Mouse (Mus musculus) stomach, postnatal 0 days (tissue): ENCODE measurements around the gene Best2. TPM values are rescaled to one million over a fixed set of nuclear protein-coding genes. Genes with fewer than 3 reads are reported as not detected.

Source experiments
- ATAC-seq: fragments of 200-750 bp; cut with Nextera tagmentation; 2 replicates; pipeline ENCODE4 v1.8.0; 2017; ENCODE audit not compliant: low FRiP score, low TSS enrichment
- DNase-seq: peaks from one replicate; pipeline ENCODE4 v3.0.0-alpha.2; 2016; ENCODE audit warnings: low spot score
- H3K27ac ChIP-seq: fragments of 300-500 bp; sonication (generic); replicated peaks from 2 replicates; pipeline ENCODE4 v1.5.1; 2014; ENCODE audit warnings: mild to moderate bottlenecking, control low read depth
- H3K27me3 ChIP-seq: fragments of 300-500 bp; sonication (generic); 2 replicates; pipeline ENCODE4 v1.6.1; 2014; ENCODE audit warnings: low read length; ENCODE audit not compliant: control insufficient read depth, insufficient read depth
- H3K36me3 ChIP-seq: fragments of 300-500 bp; sonication (generic); 2 replicates; pipeline ENCODE4 v1.6.1; 2014; ENCODE audit warnings: low read length, mixed read lengths; ENCODE audit not compliant: control insufficient read depth, insufficient read depth
- H3K4me1 ChIP-seq: fragments of 300-500 bp; sonication (generic); replicated peaks from 2 replicates; pipeline ENCODE4 v1.6.1; 2014; ENCODE audit warnings: antibody characterized with exemption; ENCODE audit not compliant: control insufficient read depth, insufficient read depth
- H3K4me2 ChIP-seq: fragments of 300-500 bp; sonication (generic); replicated peaks from 2 replicates; pipeline ENCODE4 v1.6.1; 2014; ENCODE audit warnings: low read depth, mild to moderate bottlenecking, control low read depth, moderate library complexity
- H3K4me3 ChIP-seq: fragments of 300-500 bp; sonication (generic); 2 replicates; pipeline ENCODE4 v1.5.1; 2014; ENCODE audit warnings: low read depth, low read length, control low read depth
- H3K9ac ChIP-seq: fragments of 300-500 bp; sonication (generic); 2 replicates; pipeline ENCODE4 v1.6.1; 2014; ENCODE audit warnings: mild to moderate bottlenecking, low read length, control low read depth, mixed read lengths
- H3K9me3 ChIP-seq: fragments of 300-500 bp; sonication (generic); 2 replicates; pipeline ENCODE4 v1.6.1; 2016; ENCODE audit warnings: low read length; ENCODE audit not compliant: control insufficient read depth
- CTCF ChIP-seq: IDR thresholded peaks from 2 replicates; pipeline ENCODE4 v1.5.1; 2016; ENCODE audit warnings: antibody characterized with exemption, low read depth, mild to moderate bottlenecking, moderate library complexity
- EP300 ChIP-seq: optimal IDR thresholded peaks from 2 replicates; pipeline ENCODE3; 2016; ENCODE audit warnings: antibody characterized with exemption
- WGBS: fragments of 180-500 bp; shearing (Covaris S2); extraction: QIAGEN DNeasy Blood & Tissue Kit; methylation state at CpG from one replicate; pipeline ENCODE4 v1.1.7; 2014; 5-methylcytosine and 5-hydroxymethylcytosine counted together
- polyA plus RNA-seq: library from polyadenylated mRNA; unstranded; fragments of >200 nt; fragmentation: Nextera tagmentation; extraction: Ambion mirVana; gene quantifications from 2 replicates; pipeline ENCODE4 v1.2.1, GENCODE M21; 2015

Gene Best2
- polyA plus RNA-seq, 1 experiment from 2014 or later = 0.16 TPM

DNA sequence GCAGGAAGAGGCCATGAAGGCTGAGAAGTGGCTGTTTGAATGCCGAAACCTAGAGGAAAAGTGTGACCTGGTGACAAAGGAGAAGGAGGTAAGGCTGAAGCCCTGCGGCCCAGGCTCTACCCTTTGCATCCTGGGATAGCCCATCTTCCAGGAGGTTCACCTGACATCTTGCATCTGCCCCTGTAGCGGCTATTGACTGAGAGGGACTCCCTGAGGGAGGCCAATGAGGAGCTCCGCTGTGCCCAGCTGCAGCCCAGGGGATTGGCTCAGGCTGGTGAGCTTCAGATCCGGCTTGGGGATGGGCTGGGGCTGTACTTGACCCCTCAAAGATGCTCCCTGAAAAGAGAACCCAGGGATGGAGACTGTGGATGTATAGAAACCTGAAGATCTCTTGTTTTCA lies 17.4 kb downstream of the Best2 start:
- Histone ChIP-seq H3K4me3 (no peak overlapping the region), H3K4me1 (no peaks in the 10 kb centered on the region), H3K9me3 (no peaks in the 10 kb centered on the region), H3K36me3 (no peaks in the 10 kb centered on the region), H3K27me3 (no peaks in the 10 kb centered on the region), H3K9ac (no peak overlapping the region), H3K4me2 (no peak overlapping the region), H3K27ac (no peak overlapping the region)
- TF ChIP-seq EP300 = no peak
- no peak for TF ChIP-seq CTCF
- no peak for DNase-seq
- no peak for ATAC-seq
- 86% methylated on average over 5 of the region's 5 CpGs for WGBS

DNA sequence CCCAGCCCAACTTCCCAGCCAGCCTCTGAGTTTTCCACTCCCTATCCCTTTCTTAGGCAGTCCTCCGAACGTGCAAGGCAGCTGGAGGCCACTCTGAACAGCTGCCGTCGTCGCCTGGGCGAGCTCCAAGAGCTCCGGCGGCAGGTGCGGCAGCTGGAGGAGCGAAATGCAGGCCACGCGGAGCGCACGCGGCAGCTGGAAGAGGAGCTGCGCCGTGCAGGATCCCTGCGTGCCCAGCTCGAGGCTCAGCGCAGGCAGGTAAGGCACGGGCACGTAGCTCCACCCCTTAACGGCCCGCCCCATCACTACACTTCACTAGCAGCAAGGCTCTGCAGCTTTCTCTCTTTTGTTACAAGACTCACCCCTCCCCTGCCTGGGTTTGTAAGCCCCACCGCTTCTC lies 18.7 kb downstream of the Best2 start:
- Histone ChIP-seq H3K9ac (no peak overlapping the region), H3K36me3 (no peaks in the 10 kb centered on the region), H3K4me2 (0 out of 2 replicates have a peak overlapping the region, but pooled peaks have one; percentile 8), H3K4me3 (no peak overlapping the region), H3K27me3 (no peaks in the 10 kb centered on the region), H3K27ac (no peak overlapping the region), H3K9me3 (no peaks in the 10 kb centered on the region), H3K4me1 (peaks cover 6% of the 10 kb centered on the region)
- ATAC-seq = no peak
- 44% methylated on average over 25 of the region's 25 CpGs for WGBS
- TF ChIP-seq CTCF (no peak), EP300 (no peak)
- DNase-seq = no peak

DNA sequence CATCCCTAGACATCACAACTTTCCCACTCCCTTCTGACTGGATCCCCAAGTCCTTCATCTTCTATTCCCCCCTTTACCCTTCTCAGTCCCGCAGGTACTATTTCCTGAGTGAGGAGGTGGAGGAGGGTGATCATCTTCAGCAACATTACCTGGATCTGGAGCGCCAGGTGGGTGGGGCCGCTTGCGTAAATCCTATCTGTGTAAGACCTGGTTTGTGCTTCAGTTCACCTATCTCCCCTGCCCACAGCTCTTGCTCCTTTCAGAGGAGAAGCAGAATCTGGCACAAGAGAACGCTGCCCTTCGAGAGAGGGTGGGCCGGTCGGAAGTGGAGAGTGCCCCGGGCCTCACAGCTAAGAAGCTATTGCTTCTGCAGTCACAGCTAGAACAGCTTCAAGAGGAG lies 20.0 kb downstream of the Best2 start:
- H3K4me2 ChIP-seq = no peak overlapping the region
- peaks cover 6% of the 10 kb centered on the region for H3K4me1 ChIP-seq
- DNase-seq (no peak), ATAC-seq (no peak)
- TF ChIP-seq CTCF (no peak), EP300 (no peak)
- no peak overlapping the region for H3K9ac ChIP-seq
- H3K27me3 ChIP-seq = no peaks in the 10 kb centered on the region
- no peaks in the 10 kb centered on the region for H3K36me3 ChIP-seq
- H3K9me3 ChIP-seq = no peaks in the 10 kb centered on the region
- no peak overlapping the region for H3K27ac ChIP-seq
- 91% methylated on average over 9 of the region's 9 CpGs for WGBS
- no peak overlapping the region for H3K4me3 ChIP-seq

DNA sequence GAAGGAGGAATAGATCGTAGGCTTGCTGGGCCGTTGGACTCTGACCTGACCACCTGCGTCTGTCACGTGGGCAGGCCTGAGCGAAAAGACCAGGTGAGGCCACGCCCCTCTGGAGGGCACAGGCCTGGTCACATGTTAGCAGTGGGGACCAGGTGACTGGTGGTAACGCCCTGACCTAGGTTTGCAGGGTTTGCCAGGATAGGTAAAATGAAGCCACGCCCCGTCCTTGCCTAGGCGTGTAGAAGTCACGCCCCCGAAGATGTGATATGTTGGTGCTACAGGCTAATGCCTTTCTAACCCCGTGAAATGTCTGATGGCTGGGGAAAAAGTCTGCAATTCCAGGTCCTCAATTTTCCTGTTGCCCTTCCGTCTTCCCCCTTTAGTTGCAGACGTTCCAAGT lies 23.5 kb downstream of the Best2 start:
- Histone ChIP-seq H3K4me1 (peaks cover 6% of the 10 kb centered on the region), H3K4me2 (peak overlapping the region; percentile 92), H3K4me3 (peak overlapping the region; percentile 58), H3K9ac (peak overlapping the region; percentile 74), H3K36me3 (no peaks in the 10 kb centered on the region), H3K27ac (peak overlapping the region; percentile 94), H3K27me3 (no peaks in the 10 kb centered on the region), H3K9me3 (no peaks in the 10 kb centered on the region)
- under 1% methylated on average over 15 of the region's 15 CpGs for WGBS
- TF ChIP-seq EP300 = no peak
- TF ChIP-seq CTCF = no peak
- peak; percentile 97 for DNase-seq
- ATAC-seq = peak; percentile 82

DNA sequence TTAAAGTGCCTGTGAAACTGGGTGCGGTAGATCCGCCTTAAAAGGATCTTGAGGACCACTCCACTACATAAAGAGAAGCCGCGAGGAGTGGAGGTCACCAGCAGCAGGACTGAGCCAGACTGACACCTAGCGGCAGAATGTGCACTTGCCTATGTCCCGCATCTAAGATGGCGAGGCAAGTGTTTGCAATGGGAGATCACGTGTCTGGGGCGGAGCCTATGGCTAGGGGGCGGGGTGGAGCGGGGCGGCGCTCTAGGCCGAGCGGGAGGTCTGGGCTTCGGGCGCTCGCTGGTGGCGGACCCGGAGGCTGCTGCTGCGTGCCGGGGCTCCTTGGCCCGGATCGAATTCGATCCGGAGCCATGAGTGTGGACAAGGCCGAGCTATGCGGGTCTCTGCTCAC lies 24.0 kb downstream of the Best2 start, which contains the start of gene Hook2:
Hook2 (plus strand) TSS at position 255 of the 400 bp plus-strand sequence.
- Histone ChIP-seq H3K27me3 (no peaks in the 10 kb centered on the region), H3K36me3 (no peaks in the 10 kb centered on the region), H3K4me3 (peak within 1 kb of the TSS; percentile 58), H3K4me1 (peaks cover 10% of the 10 kb centered on the region), H3K27ac (peak within 1 kb of the TSS; percentile 94), H3K4me2 (peak within 1 kb of the TSS; percentile 92), H3K9ac (peak within 1 kb of the TSS; percentile 74), H3K9me3 (no peaks in the 10 kb centered on the region)
- WGBS = 0% methylated on average over 28 of the region's 28 CpGs
- ATAC-seq = peak; percentile 91
- TF ChIP-seq CTCF (peak; percentile 98), EP300 (no peak)
- peak; percentile 99 for DNase-seq

DNA sequence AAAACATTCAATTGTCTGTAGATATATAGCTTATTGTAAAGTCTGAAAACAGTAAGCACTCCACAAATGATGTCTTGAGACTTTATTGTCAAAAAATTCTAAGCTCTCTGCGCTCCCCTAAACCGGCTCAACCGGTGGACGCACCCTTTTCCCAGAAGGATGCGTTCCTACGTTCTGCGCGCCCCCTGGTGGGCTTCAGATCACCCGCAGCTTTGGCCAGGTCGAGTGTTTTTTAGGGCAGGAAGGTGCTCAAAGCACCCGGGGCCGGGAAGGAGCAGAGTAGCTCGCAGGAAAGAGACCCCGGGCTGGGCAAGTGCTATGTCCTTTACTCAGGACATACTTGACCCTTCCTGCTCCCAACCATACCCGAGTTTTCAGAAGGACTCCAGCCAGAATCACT lies 24.5 kb downstream of the Best2 start:
- Histone ChIP-seq H3K27me3 (no peaks in the 10 kb centered on the region), H3K4me1 (peaks cover 11% of the 10 kb centered on the region), H3K4me2 (peak overlapping the region; percentile 92), H3K9me3 (no peaks in the 10 kb centered on the region), H3K9ac (peak overlapping the region; percentile 70), H3K27ac (peak overlapping the region; percentile 90), H3K36me3 (no peaks in the 10 kb centered on the region), H3K4me3 (peak overlapping the region; percentile 58)
- under 1% methylated on average over 15 of the region's 15 CpGs for WGBS
- DNase-seq = peak; percentile 95
- TF ChIP-seq CTCF = peak; percentile 88
- TF ChIP-seq EP300 = peak; percentile 37
- peak; percentile 64 for ATAC-seq
